Mouse (Mus musculus): ENCODE results near the gene Dnajc25.

- TF ChIP-seq POLR2A (IDR thresholded peaks at IDR 0.05; ENCODE audit: control insufficient read depth, extremely low read depth, insufficient read depth, low read length, poor library complexity) (no peak), CTCF (IDR thresholded peaks at IDR 0.05; ENCODE audit: borderline replicate concordance, control insufficient read depth, extremely low read depth, insufficient read depth, low read length, poor library complexity) (no peak)
Observed at GRCm38 (mm10) chr4:58998688-58999087, 3.8 kb downstream of the Dnajc25 start.
